Mouse (Mus musculus) urinary bladder, postnatal 25 days (tissue): Measurements from ENCODE around the gene Sult1b1.
"Not testable (repeated sequence)": the region's sequence is repeated elsewhere in the genome, so short reads cannot be mapped to it uniquely, and the experiment has no call there.

Experiments used
- DNase-seq: peaks from one replicate; pipeline ENCODE4 v3.0.0; 2022; ENCODE audit warnings: low spot score

Gene Sult1b1

DNA sequence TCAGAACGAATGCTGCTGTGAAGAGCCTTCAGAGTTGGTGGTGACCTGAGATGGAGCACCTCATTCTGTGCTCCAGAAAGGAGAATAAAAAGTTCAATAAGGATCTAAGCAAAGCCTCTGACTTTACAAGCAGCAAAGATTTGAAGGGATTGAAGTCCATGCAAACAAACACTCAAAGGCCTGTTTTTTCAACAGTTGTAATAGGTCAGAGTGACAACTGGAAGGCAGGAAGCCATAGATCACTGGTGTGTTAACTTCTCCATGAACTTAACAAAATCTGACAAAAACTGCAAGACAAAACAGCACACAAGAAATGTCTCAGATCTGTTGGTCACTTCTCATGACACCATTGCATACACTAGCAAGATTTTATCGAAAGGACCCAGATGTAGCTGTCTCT, at the start of gene Sult1b1:
Sult1b1 (minus strand) TSS at position 85 of the 400 bp plus-strand sequence.
- DNase-seq = no peak

DNA sequence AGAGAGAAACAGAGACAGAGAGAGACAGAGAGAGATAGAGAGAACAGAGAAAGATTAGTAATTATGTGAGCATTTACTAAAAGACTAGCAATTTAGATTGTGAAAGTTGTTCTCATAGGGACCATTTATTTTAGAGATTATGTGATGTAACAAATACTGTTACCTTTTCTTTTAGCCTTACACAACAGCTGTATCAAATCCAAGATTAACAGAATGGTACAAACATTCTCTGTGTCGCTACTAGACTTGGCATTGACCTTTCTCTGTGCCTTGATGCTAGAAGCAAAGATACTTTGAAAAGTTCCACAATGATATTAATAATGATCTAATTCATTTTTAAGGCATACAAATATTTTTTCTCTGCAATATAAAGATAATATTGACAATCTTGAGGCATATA, 42.4 kb upstream of the Sult1b1 start:
- DNase-seq = no peak

DNA sequence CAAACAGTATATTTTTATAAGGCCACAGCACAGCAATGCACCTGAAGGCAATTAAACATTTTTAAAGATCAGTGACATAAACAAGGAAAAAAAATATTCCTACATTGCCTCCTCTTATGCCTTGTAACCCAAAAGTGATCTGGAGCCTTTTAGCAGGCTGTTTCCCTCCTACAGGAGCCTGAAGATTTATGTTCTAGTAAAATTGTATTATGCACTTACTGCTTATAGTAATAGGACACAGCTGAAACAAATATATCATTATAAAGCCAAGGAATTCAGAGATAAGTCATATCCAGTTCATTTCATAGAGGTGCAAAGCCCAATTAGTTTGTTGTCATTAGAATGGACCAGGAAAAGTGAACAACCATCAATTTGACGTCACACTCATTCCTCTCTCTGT, 36.2 kb upstream of the Sult1b1 start:
- DNase-seq = no peak

DNA sequence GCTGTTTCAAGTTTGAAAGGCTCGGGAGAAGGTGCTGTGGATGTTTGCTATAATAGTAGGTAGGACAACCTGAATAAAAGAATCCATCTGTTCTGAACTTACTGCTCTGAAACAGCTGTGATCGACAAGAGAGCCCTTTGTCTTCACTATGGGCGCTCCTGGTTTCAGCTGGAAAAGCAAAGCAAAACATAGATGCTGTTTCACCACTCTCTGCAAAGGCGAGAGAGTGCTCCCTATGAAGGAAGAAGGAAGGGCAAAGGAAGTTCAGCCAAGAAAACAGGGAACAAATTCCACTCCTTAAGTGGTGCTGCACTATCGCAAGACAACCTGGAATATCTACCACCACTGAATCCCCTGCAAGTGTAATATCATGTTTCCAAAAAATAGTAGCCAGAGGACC, 35.5 kb upstream of the Sult1b1 start:
- no peak for DNase-seq

DNA sequence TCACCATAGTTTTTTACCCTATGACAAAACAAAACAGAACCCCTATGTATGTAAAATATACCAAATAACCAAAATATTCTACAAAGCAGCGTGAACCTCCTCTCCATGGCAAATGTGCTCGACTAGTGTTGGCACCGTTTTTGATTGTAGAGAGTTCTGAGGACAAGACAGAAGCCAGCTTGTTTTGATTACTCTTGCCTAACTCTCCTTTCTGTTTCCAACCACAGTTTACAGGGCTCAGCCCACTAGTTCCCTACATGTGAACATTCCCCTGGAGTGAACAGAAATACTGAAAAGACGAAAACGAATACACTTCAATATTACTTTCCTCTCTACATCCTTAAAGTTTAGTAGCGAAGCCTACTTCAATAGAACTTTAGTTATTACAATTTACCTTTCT, 34.8 kb upstream of the Sult1b1 start:
- DNase-seq = no peak

DNA sequence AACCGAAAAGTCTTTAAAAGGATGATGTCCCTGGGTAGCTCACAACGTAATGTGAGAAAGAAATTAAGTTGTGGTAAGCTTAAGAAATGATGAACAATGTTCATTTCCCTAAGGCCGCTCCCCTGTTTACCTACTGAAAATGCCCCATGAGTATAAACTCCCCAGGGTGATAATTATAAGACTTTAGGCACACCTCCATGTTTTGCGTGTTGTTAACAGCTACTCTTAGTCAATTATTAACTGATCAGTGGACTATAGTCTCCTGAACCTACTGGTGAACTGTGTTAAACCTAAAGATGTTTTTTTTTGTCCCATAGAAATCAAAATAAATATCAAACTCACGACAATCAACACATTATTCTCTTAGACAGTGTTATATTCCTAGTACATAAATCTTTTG, 30.9 kb upstream of the Sult1b1 start, which contains the start of gene Sult1d1:
Sult1d1 (minus strand) TSS at position 183 of the 400 bp plus-strand sequence.
- no peak for DNase-seq

DNA sequence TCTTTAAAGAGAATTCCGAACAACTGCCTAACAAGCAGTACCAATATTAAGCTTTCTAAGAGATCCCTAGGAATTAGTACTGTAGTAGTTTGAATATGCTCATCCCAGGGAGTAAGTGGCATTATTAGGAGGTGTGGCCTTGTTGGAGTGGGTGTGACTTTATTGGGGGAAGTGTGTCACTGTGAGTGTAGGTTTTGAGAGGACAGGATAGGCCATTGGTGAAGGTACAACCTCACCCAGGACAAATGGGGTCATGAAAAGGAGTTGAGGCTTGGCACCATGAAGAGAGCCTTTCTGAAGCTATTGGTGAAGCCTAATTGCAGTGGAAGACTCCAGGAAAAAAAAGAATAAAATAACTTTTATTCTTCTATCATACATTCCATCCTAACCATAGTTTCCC, 29.3 kb upstream of the Sult1b1 start:
- no peak for DNase-seq

DNA sequence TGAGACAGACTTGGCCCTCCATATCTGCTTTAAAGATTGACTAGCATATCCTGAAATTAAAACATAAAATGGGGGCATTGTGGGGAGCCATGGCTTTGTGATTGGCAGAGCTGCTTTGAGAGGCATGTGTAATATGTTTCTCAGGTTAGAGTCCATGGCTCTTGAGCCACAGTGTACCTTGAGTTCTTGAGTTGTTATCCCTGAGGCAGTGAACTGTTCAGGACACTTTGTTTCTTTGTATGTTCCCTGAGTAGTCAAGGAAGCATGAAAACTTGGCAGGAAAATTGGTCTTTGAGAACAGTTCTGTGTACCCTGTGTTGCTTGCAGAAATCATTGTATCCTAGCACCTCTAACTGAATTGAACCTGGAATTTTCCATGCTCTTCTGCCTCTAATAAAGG, 25.0 kb upstream of the Sult1b1 start:
- no peak for DNase-seq

DNA sequence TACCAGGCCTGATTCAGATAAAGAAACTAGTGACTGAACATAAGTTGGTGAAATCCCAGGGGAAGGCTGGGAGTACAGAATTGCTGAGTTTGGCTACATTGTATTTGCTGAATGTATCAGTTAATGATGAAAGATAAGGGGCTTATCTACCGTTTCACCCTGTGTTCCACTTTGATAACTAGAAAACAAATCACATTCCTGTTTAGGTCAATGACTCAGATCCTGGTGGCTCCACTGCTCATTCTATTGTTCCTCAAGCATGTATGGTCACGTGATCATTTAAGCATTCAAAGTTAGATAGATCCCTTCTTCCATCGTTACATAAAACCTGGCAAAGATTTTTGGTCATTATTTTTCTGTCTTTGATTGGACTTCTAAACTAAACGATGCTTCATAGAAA, 24.5 kb upstream of the Sult1b1 start:
- no peak for DNase-seq

DNA sequence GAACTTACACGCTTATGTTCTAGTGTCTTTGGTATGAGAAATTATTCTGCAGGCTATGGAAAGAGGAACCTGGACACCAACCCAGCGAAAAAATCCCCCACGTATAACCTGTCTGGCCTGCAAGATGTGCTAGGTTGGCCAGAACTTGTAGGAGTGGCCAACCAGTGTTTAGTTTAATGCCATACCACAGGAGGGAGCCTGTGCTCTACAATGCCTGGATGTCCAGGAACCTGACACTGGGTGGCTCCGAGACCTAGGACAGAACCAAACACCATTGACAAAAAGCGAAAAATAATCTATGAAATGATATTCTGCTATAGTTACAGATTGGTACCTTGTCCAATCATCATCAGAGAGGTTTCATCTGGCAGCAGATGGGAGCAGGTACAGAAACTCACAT, 22.1 kb upstream of the Sult1b1 start:
- DNase-seq = no peak

DNA sequence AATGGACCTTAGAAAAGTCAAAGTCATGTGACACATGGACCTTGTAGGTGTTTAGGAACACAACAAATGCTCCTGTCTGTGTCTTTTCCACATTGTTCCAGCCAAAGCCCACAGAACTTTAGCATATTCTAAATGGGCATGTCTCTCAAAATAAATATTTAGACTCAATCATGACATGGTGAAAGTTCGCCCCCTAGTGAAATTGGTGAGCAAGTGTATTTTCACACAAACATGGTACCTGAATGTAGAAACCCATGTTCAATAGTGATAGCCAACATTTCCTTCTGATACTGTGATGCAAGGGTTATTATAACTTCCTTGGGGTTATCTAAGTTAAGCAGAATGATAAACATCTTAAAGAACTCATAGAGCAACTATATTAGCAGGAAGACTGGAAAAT, 12.9 kb upstream of the Sult1b1 start:
- no peak for DNase-seq

DNA sequence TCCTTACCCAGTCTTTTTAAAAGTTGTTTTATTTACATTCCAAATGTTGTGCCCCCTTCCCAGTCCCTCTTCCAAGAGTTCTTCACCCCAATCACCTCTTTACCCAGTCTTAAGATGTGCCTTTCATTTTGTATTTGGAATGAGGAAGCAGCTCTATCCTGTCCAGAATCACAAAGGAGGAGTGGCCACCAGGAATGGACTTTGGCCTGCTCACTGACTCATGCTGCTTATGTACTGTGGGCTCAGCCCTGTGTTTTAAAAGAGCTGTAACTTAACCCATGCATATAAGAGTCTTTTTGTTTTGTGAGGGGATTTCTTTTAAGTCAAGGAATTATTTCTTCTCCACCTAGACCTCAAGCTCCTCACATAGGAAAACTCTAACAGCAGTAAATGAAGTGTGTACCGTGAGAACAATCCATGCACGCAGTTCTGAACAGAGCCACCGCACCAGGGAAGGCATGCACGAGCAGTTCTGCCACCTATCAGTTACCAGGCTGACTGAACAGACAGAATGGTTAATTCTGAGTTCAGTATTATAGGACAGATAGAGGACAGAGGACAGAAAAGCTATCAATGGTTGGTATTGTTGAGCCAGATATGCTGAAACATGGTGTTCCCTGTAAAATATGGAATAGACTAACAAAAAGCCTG, 1.9 kb downstream of the Sult1b1 start:
- DNase-seq = no peak

DNA sequence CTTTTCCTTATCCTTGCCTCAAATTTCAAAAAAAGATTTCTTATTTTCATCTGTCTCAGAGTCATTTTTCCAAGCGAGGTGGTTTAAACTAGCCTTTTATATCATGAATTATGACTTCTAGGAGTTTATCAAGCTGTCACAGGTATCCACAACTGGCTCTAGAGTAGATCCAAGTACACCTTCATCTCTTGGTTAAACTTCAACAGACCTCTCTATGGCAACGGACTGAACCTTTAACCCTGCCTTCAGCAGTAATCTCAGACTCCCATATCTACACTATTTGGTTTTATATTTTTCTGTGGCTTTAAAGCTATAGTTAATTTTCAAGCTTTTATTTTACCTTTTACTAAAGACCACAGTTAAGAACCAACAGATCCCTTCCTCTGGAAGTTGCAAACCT, 5.7 kb downstream of the Sult1b1 start:
- DNase-seq = no peak

DNA sequence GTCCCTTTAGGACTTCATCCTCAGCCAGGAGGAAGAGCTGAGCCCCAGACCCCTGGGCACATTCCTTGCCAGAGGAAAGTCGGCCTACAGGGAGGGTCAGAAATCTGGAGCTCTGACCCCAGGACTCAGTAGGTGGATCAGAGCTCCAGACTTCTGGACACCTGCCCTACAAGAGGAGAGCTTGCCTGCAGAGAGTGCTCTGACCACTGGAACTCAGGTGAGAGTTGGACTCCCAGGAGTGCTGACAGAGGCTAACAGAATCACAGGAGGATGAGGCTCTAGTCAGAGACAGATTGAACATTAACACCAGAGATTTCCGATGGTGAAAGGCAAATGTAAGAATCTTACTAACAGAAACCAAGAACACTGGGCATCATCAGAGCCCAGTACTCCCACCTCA, 14.4 kb downstream of the Sult1b1 start:
- DNase-seq = not testable (repeated sequence)

DNA sequence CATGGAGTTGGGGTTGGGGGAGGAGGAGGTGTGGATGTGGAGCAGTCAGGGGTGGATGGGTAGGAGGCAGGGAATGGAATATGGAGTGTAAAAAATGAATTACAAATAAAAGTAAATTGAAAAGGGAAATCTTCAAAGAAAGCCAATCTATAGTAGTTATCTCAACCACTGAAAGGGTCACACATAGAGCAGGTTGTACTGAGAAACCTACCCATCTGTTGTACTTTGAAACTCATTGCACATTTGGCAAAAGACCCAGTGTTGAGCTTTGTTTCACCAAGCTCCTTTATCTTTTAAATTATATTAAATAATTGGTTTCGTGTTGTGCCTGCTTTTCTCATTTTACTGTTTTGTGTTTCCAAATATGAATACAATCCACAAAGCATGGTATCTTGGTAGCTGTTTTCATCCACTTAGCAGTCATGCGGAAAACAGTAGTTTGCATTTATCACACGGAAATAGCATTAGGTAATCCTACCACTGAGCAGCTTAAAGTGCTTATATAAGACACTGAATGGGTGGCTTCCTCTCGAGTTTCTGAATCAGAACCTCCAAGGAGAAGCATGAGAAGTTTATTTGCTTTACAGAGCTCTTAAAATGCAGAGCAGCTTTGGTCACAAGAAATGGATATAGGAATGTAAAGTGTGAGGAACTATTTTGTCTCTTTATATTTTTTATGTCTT, 32.1 kb downstream of the Sult1b1 start:
- no peak for DNase-seq

DNA sequence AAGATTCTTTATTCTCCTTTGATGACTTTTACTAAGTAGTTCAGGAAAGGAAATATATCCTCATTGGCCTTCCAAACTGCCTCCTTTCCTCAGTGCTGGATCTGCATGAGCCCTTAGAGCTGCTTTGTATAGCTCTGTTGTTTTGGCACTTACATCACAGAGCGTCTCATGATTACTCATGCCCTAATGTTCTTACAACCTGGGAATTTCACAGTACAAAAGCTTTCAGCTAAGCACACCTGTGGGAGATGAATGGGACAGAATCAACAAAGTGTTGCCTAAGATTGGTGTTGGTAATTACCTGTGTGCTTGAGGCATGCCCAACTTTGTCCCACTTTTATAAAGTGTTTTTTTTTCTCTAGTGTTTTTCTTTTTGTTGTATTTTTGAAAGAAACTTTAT, 35.3 kb downstream of the Sult1b1 start:
- DNase-seq = no peak

DNA sequence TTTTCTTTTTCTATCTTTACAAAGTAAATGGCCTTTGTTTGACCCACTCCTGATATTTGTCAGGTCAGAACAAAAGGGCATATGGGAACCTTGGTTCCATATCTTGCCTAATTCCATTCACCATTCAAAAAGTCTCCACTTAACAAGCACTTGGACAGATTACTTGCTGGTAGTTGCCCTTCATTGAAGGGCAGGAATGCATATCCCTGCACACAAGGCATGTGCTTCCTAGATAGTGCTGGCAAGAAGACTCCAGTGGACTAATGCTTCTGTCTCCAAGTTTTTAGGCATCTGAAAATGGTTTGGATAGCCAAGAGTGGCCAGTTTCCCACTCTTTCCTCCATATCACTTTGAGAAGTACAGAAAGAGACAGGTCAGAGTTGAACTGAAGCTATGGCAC, 38.7 kb downstream of the Sult1b1 start:
- DNase-seq = no peak

DNA sequence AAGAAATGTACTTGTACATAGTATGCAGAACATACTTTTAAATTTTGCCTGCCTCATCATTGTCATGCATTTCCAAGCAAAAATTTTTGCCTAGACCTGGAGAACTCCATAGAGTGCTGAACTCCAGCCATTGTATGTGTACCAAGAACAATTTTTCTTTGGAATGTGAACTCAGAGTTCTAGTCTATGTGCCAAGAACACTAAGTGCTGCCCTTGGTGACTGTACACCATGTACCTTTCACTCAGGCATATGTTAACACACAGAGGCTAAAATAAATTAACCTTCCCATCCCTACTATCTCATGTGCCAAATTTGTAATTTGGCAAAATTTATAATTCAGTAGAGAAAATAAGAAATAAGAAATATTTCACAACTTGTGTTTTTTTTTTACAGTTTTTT, 39.1 kb downstream of the Sult1b1 start:
- DNase-seq = no peak

DNA sequence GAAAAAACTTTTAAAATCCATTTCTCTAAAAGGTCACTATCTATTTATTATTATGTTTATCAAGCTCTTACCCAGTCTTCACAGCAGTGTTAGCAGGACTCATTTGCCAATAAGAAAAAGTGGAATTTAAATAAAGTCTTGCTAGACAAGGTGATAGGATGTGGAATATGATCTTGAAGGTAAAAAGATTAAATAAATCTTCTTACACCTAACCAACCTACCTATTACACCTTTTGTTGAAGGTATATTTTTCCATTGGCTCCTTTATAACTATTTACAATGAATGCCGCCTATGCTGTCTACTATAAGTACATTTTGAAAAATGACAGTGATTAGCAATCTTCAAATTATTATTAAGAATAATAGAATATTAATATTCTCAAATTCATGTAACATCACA, 47.2 kb downstream of the Sult1b1 start, which contains the start of gene Ugt2a1:
Ugt2a1 (minus strand) TSS at position 101 of the 400 bp plus-strand sequence.
- DNase-seq = no peak

DNA sequence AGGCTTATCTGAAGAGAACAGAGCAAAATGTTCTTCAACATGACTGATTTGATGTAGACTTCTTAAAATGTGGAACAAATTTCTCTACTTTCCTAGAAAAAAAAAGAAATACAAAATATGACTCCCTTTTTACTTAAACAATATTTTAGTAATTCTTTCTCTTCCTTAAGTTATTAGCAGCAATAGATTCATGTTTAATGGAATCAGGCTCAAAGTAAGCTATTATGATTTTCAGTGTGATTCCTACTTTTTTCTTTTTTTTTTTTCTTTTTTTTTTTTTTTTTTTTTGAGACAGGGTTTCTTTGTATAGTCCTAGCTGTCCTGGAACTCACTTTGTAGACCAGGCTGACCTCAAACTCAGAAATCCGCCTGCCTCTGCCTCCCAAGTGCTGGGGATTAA, 51.3 kb downstream of the Sult1b1 start, which contains the start of gene Gm43638:
Gm43638 (minus strand) TSS at position 101 of the 400 bp plus-strand sequence.
- DNase-seq = not testable (repeated sequence)

DNA sequence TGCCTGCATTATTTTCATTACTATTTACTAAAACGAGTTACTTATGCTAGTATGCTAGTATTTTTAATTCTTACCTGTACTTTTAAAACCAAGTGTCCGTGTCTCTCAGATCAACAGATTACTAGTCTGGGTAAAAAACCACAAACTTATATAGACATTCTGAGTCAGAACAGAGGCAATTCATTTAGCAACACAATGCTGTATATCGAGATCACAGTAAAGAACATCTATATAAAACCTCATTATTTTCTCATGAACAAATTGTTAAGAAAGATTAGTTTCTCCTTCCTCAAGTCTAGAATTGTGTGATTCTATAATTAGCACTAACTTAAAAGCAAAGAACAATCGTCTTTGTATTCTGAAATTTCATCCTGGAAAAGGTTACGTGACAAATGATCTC, 55.8 kb downstream of the Sult1b1 start, which contains the start of gene Ugt2a2:
Ugt2a2 (minus strand) TSS at position 101 of the 400 bp plus-strand sequence.
- no peak for DNase-seq
